Mouse (Mus musculus): ENCODE data around the gene Kmt2e. TPM values are rescaled to one million over a fixed set of nuclear protein-coding genes. Genes with fewer than 3 reads are reported as not detected.

Gene Kmt2e
- polyA plus RNA-seq, 1 experiment from 2014 or later, result 109 TPM

DNA sequence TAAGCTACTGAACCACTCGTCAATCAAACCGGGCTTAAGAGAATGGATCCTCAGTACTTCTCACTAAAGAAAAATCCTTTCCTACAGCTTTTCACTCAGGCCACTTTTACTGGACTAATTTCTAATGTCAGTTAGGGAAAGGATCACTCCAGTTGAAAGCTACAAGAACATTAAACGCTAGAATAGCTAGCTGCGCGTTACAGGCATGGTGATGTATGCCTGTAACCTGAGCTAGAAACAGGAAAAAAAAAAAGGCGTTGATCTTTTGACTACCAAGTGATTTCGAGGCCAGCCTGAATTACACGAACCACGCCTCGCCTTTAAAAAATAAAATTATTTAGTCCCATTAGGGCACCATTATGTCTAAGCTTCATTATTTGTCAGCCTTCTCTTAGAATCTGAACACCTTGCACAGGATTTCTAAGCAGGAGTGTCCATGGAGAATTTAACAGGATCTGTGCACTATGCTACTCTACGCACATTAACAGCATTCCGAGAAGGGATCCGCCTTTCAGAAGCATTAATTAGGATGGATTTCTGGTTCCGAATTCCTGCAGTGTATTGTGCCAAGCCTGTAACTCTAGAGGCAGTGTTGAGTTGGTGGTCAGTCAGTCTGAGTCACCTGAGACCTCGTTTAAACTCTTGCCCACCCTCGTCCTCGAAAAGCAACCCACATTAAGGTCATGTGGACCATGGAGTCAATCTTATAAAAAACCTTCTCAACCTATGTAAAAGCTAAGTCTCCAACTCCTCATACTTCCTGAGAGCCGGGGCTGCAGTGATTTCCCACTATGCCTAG, 15.2 kb upstream of the Kmt2e start:
- Histone ChIP-seq H3K4me3 (replicated peaks) (peak overlapping the region; percentile 52), H3K9ac (replicated peaks) (peak overlapping the region; percentile 71), H3K4me2 (peak overlapping the region; percentile 83), H3K27me3 (no peaks in the 10 kb centered on the region), H3K36me3 (peaks cover 16% of the 10 kb centered on the region), H3K4me1 (replicated peaks) (peaks cover 55% of the 10 kb centered on the region), H3K27ac (peak overlapping the region; percentile 87), H3K9me3 (no peaks in the 10 kb centered on the region)
- no peak for ATAC-seq (ENCODE audit: insufficient number of reproducible peaks, insufficient read depth, low FRiP score, low TSS enrichment, low read depth)
- 2% methylated on average over 18 of the region's 18 CpGs for WGBS

DNA sequence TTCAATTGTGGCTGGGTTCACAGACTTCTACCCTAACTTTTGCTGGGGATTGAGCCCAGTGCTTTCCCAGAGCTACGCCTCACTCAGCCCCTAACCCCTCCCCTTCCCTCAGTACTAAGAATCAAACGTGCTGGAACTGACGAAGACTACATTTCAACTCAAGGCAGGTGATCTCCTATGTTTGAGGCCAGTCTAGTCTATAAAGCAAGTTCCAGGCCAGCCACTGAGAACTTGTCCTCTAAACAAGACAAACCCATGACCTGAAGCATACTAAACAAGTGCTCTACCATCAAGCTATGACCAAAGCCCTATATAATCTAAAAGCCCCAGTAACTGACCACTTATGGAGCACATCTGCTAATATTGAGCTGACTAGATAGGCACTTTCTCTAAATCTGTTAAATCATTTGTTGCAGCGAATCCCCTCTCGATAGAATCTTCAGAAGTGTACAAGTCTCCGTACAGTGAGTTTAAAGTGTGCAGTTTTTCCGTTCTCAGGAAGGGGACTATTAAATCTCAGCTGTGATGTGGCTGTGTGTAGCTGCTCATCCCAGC, 14.5 kb upstream of the Kmt2e start:
- H3K4me1 ChIP-seq (replicated peaks), result peaks cover 48% of the 10 kb centered on the region
- peak overlapping the region; percentile 83 for H3K4me2 ChIP-seq
- H3K9ac ChIP-seq (replicated peaks), result no peak overlapping the region
- H3K27me3 ChIP-seq, result no peaks in the 10 kb centered on the region
- H3K4me3 ChIP-seq (replicated peaks), result 0 out of 2 replicates have a peak overlapping the region, but pooled peaks have one; percentile 52
- no peaks in the 10 kb centered on the region for H3K9me3 ChIP-seq
- WGBS, result 35% methylated on average over 7 of the region's 7 CpGs
- no peak for ATAC-seq (ENCODE audit: insufficient number of reproducible peaks, insufficient read depth, low FRiP score, low TSS enrichment, low read depth)
- H3K36me3 ChIP-seq, result peaks cover 22% of the 10 kb centered on the region
- no peak overlapping the region for H3K27ac ChIP-seq

DNA sequence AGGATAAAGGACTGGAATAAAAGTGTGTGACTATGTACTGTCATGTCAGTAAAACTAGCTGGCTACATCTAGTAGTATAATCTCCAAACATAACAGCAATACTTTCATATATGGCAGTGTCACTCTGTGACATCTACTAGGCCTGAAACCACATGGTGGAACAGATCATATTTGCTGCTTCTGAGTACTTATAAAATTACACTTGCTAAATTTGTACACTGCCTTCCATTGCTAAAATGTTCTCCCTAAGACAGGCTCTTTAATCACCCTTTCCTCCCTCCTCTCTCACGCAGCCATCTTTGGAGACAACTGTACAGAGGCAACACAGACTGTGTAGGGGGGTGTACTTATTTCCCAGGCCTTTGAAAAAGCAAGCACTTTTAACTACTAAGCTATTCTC, 13.8 kb upstream of the Kmt2e start:
- Histone ChIP-seq H3K27me3 (no peaks in the 10 kb centered on the region), H3K4me2 (no peak overlapping the region), H3K4me3 (replicated peaks) (no peak overlapping the region), H3K9ac (replicated peaks) (no peak overlapping the region), H3K27ac (no peak overlapping the region), H3K36me3 (peaks cover 23% of the 10 kb centered on the region), H3K4me1 (replicated peaks) (peaks cover 41% of the 10 kb centered on the region), H3K9me3 (no peaks in the 10 kb centered on the region)
- WGBS, result 78% methylated on average over 1 of the region's 1 CpGs
- no peak for ATAC-seq (ENCODE audit: insufficient number of reproducible peaks, insufficient read depth, low FRiP score, low TSS enrichment, low read depth)

DNA sequence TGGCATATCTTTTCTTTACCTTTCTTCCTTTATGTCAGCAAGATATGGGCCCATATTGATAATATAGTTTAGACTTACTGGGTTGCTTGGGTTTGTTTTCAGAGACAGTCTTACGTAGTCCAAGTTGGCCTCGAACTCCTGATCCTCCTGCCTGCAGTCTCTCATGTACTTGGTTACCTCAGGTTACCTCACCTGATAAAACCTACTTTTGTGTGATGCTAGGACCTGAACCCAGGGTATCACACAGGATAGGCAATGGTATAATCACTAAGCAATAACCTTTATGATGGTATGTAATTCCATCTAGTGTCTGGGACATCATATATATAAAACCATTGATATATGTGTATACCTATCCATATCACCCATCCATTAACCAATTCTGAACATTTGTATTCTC, 12.8 kb upstream of the Kmt2e start:
- Histone ChIP-seq H3K4me1 (replicated peaks) (peaks cover 33% of the 10 kb centered on the region), H3K27ac (no peak overlapping the region), H3K36me3 (peaks cover 28% of the 10 kb centered on the region), H3K4me3 (replicated peaks) (no peak overlapping the region), H3K27me3 (no peaks in the 10 kb centered on the region), H3K9me3 (no peaks in the 10 kb centered on the region), H3K4me2 (no peak overlapping the region), H3K9ac (replicated peaks) (no peak overlapping the region)
- ATAC-seq (ENCODE audit: insufficient number of reproducible peaks, insufficient read depth, low FRiP score, low TSS enrichment, low read depth), result no peak
- WGBS, result 97% methylated on average over 2 of the region's 2 CpGs

DNA sequence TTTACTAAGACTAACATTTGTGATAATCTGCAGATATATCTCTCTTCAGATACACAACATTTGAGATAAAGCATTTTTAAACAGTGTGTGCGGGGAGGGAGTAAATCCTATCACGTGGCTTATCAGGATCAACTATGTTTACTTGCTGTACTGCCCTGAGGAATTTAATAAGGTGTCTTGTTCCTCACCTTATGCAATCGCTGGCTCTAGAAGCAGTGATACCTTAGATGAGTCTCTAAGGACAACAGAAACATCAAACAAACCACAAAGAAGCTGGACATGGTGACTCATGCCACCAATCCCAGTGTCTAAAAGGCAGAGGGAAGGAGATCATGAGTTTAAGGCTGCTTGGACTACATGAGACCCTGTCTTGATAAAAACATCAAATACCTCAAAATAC, 11.2 kb upstream of the Kmt2e start:
- H3K27ac ChIP-seq, result no peak overlapping the region
- no peaks in the 10 kb centered on the region for H3K9me3 ChIP-seq
- no peak overlapping the region for H3K4me3 ChIP-seq (replicated peaks)
- no peak overlapping the region for H3K4me2 ChIP-seq
- H3K27me3 ChIP-seq, result no peaks in the 10 kb centered on the region
- peaks cover 26% of the 10 kb centered on the region for H3K4me1 ChIP-seq (replicated peaks)
- H3K9ac ChIP-seq (replicated peaks), result no peak overlapping the region
- WGBS, result 91% methylated on average over 3 of the region's 3 CpGs
- H3K36me3 ChIP-seq, result peaks cover 37% of the 10 kb centered on the region
- ATAC-seq (ENCODE audit: insufficient number of reproducible peaks, insufficient read depth, low FRiP score, low TSS enrichment, low read depth), result no peak

DNA sequence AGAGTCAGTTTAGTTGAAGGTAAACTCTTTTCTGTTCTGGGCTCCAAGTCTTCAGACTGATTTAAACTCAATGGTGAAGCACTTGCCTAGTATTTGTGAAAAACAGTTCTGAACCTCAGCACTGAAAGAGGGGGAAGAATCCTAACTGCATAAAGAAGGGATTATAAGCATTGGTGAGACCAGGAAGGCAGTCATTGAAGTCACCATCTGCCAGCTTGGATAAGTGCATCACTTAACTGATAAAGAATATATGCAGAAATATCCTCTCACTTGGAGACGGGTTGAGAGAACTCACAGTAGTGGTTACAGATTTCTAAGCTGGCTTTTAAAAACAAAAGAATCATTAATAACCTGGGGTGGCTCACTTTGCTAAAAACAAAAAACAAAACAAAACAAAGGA, 6.7 kb upstream of the Kmt2e start:
- no peaks in the 10 kb centered on the region for H3K9me3 ChIP-seq
- no peak overlapping the region for H3K27ac ChIP-seq
- H3K4me2 ChIP-seq, result no peak overlapping the region
- H3K4me3 ChIP-seq (replicated peaks), result no peak overlapping the region
- 89% methylated on average over 1 of the region's 1 CpGs for WGBS
- no peak overlapping the region for H3K9ac ChIP-seq (replicated peaks)
- no peaks in the 10 kb centered on the region for H3K27me3 ChIP-seq
- peaks cover 34% of the 10 kb centered on the region for H3K36me3 ChIP-seq
- no peak for ATAC-seq (ENCODE audit: insufficient number of reproducible peaks, insufficient read depth, low FRiP score, low TSS enrichment, low read depth)
- peaks cover 24% of the 10 kb centered on the region for H3K4me1 ChIP-seq (replicated peaks)

DNA sequence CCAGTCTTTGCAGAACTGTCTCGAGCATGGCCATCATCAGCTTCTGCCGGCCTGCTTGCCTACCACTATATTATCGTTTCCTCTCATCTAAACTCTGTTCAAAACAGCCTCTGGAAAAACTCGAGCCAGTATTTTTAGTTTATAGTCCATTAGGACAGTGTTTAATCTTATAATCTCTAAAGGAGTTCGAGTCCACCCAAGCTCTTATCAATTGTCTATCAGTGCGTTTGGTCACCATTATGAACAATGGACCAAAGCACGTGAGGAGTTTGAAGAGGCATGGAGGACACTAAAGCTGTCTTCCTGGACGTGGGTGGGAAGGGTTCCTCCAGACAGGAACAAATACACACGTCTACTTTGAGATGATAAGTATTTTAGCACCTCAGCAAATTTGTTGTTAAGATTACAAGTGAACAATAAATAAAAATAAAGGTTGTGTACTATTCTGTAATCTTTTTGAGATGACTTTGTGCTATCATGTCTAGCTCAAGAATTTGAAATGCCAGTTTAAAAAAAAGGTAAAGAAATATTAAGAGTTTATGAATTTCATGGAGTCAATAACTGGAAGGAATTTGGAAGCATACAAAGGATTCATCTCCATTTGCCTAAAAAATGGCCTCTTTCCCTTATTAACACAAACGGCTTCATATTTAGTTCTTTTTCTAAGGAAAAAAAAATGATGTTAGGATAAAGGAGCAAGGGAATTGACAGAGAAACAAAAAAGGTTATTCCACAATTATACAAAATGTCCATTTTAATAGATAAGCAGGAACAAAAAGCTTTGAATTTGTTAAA, 3.0 kb upstream of the Kmt2e start:
- Histone ChIP-seq H3K4me3 (replicated peaks) (peak overlapping the region; percentile 33), H3K4me2 (peak overlapping the region; percentile 85), H3K36me3 (peaks cover 10% of the 10 kb centered on the region; the same call in 1 of the 2 replicates), H3K27me3 (no peaks in the 10 kb centered on the region), H3K9ac (replicated peaks) (no peak overlapping the region), H3K27ac (no peak overlapping the region), H3K9me3 (no peaks in the 10 kb centered on the region), H3K4me1 (replicated peaks) (peaks cover 24% of the 10 kb centered on the region)
- WGBS, result 52% methylated on average over 10 of the region's 10 CpGs
- ATAC-seq (ENCODE audit: insufficient number of reproducible peaks, insufficient read depth, low FRiP score, low TSS enrichment, low read depth), result no peak

DNA sequence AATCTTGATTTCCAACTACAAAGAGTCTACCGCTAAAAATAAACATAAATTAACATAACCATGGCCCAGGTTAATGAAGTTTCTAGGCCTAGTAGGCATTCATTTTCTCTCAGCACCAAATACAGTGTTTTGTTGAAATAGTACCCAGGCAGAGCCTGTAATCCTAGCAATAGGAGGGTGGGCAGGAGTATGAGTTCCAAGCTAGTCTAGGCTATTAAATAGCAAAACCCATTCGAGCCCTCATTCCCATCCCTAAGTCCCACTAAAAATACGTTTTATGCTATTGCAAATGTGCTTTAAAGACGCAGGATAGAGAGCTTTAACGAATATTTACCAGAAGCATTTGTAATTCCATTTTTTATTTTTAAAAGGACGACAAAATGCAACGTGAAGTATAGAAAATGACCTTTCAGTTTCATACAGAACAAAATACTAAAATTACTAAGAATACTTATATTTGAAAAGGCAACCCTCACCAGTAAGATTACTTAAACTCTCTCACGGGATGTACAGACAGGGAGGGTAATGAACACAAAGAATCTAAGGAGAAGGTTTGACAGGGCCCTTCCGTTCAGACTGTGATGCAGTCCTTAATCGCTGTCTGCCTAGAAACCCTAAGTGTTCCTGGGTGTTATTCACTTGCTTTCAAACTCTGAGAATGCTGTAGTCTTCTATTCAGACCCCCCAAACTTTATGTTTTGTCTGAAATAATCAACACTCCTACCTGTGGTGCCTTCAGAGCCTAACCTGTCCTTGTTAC, 2.1 kb upstream of the Kmt2e start:
- H3K27me3 ChIP-seq, result no peaks in the 10 kb centered on the region
- H3K9ac ChIP-seq (replicated peaks), result peak overlapping the region; percentile 99
- peaks cover 5% of the 10 kb centered on the region; the same call in 1 of the 2 replicates for H3K36me3 ChIP-seq
- peak overlapping the region; percentile 85 for H3K4me2 ChIP-seq
- no peaks in the 10 kb centered on the region for H3K9me3 ChIP-seq
- peak overlapping the region; percentile 100 for H3K27ac ChIP-seq
- peak overlapping the region; percentile 93 for H3K4me3 ChIP-seq (replicated peaks)
- H3K4me1 ChIP-seq (replicated peaks), result peaks cover 30% of the 10 kb centered on the region
- 5% methylated on average over 10 of the region's 10 CpGs for WGBS
- ATAC-seq (ENCODE audit: insufficient number of reproducible peaks, insufficient read depth, low FRiP score, low TSS enrichment, low read depth), result no peak

DNA sequence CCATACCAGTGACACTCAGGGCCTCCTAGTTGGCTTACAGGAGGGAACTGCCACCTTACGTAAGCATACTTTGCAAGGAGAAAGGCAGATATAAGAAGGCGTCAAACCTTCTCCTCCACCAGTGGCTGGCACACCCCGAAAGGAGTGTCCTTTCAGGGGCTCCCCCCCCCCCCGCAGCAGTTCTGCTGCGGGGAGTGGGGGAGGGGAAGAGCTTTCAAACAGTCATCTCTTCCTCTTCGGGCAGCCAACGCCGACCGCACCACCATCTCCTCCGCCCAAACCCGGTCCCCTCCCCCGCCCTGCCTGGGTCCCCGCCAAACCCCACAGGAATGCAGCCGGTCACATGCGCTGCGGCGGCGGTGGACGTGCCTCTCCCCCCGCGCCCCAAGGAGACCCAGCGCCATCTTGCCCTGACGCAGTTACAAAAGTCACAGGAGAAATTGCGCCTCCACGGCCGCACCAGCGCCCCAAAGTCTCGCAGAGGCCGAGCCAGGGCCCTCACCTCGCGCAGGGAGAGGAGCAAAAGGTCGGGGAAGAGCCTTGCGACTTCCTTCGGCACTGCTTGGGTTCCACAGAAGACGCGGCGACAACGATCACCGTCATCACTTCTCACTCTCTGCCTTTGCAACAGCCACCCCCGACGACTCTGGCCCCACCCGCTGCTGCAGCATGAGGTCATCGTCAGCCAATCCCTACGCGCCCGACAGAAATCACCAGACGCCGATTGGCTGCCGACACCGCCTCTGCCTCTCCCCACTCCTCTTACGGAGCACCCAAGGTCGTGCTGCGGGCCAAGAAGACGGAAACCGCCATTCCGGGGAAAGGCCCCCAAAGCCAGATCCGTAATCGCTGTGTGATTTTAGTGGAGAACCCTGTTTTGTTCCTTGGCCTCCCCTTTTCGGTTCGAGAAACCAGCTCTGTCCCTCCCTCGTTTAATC, 1.3 kb upstream of the Kmt2e start:
- H3K4me2 ChIP-seq, result peak overlapping the region; percentile 85
- peak overlapping the region; percentile 99 for H3K9ac ChIP-seq (replicated peaks)
- H3K27ac ChIP-seq, result peak overlapping the region; percentile 100
- no peaks in the 10 kb centered on the region for H3K36me3 ChIP-seq
- peaks cover 35% of the 10 kb centered on the region for H3K4me1 ChIP-seq (replicated peaks)
- peak; percentile 93 for ATAC-seq (ENCODE audit: insufficient number of reproducible peaks, insufficient read depth, low FRiP score, low TSS enrichment, low read depth)
- H3K4me3 ChIP-seq (replicated peaks), result peak overlapping the region; percentile 93
- no peaks in the 10 kb centered on the region for H3K9me3 ChIP-seq
- H3K27me3 ChIP-seq, result no peaks in the 10 kb centered on the region
- under 1% methylated on average over 60 of the region's 61 CpGs for WGBS

Measured in limb, embryonic 12.5 days (tissue).